Mouse (Mus musculus): Measurements from ENCODE around the gene Rfx8. TPM values are rescaled to one million over a fixed set of nuclear protein-coding genes. Genes with fewer than 3 reads are reported as not detected.
"Not testable (repeated sequence)": the region's sequence is repeated elsewhere in the genome, so short reads cannot be mapped to it uniquely, and the experiment has no call there.

The Rfx8 gene
- total RNA-seq, 2 experiments from 2014 or later = 0.34 TPM; not detected in 1

GRCm38 (mm10) chr1:39681638-39682037, 39.2 kb downstream of the Rfx8 start:
- intact Hi-C loops (cut with DNase I) = loop anchor here (10.0 kb wide), 2 partner anchors 413 to 693 kb away; no protein-coding TSS in a partner anchor
- DNase-seq (ENCODE audit: extremely low spot score in 1 of 2, low spot score in 2 of 2) = no peak
- H3K4me3 ChIP-seq = no peak overlapping the region
- TF ChIP-seq CTCF (IDR thresholded peaks at IDR 0.05) = no peak
- H3K27ac ChIP-seq = no peak overlapping the region

- TF ChIP-seq CTCF (IDR thresholded peaks at IDR 0.05) = peak; percentile 45
- H3K4me3 ChIP-seq = no peak overlapping the region
- DNase-seq (ENCODE audit: extremely low spot score in 1 of 2, low spot score in 2 of 2) = no peak
- intact Hi-C loops (cut with DNase I) = loop anchor here (10.0 kb wide), 2 partner anchors 414 to 694 kb away; no protein-coding TSS in a partner anchor
- H3K27ac ChIP-seq = no peak overlapping the region
These were observed 40.3 kb downstream of the Rfx8 start for GRCm38 (mm10) chr1:39680546-39680945.

- TF ChIP-seq CTCF (IDR thresholded peaks at IDR 0.05) = no peak
- H3K27ac ChIP-seq = no peak overlapping the region
- H3K4me3 ChIP-seq = no peak overlapping the region
- intact Hi-C loops (cut with DNase I) = no loop called here
- DNase-seq (ENCODE audit: extremely low spot score in 1 of 2, low spot score in 2 of 2) = no peak
These were observed 41.9 kb downstream of the Rfx8 start for GRCm38 (mm10) chr1:39678883-39679282.

GRCm38 (mm10) chr1:39676221-39676876, 44.4 kb downstream of the Rfx8 start:
- TF ChIP-seq CTCF (IDR thresholded peaks at IDR 0.05) = no peak
- intact Hi-C loops (cut with DNase I) = no loop called here
- no peak overlapping the region for H3K27ac ChIP-seq
- H3K4me3 ChIP-seq = no peak overlapping the region
- no peak for DNase-seq (ENCODE audit: extremely low spot score in 1 of 2, low spot score in 2 of 2)

GRCm38 (mm10) chr1:39672362-39673105, 48.3 kb downstream of the Rfx8 start:
- Histone ChIP-seq H3K4me3 (no peak overlapping the region), H3K27ac (no peak overlapping the region)
- no peak for TF ChIP-seq CTCF (IDR thresholded peaks at IDR 0.05)
- DNase-seq (ENCODE audit: extremely low spot score in 1 of 2, low spot score in 2 of 2) = no peak
- intact Hi-C loops (cut with DNase I) = no loop called here

GRCm38 (mm10) chr1:39670211-39670935, 50.4 kb downstream of the Rfx8 start:
- no peak for DNase-seq (ENCODE audit: extremely low spot score in 1 of 2, low spot score in 2 of 2)
- TF ChIP-seq CTCF (IDR thresholded peaks at IDR 0.05) = no peak
- intact Hi-C loops (cut with DNase I) = no loop called here
- no peak overlapping the region for H3K4me3 ChIP-seq
- no peak overlapping the region for H3K27ac ChIP-seq

- intact Hi-C loops (cut with DNase I) = no loop called here
- no peak overlapping the region for H3K27ac ChIP-seq
- TF ChIP-seq CTCF (IDR thresholded peaks at IDR 0.05) = no peak
- no peak for DNase-seq (ENCODE audit: extremely low spot score in 1 of 2, low spot score in 2 of 2)
- no peak overlapping the region for H3K4me3 ChIP-seq
These were observed 54.0 kb downstream of the Rfx8 start for GRCm38 (mm10) chr1:39666751-39667252.

GRCm38 (mm10) chr1:39664039-39664625, 56.7 kb downstream of the Rfx8 start:
- Histone ChIP-seq H3K4me3 (no peak overlapping the region), H3K27ac (no peak overlapping the region)
- no peak; the same call in none of the 2 replicates for TF ChIP-seq CTCF (IDR thresholded peaks at IDR 0.05)
- intact Hi-C loops (cut with DNase I) = no loop called here
- DNase-seq (ENCODE audit: extremely low spot score in 1 of 2, low spot score in 2 of 2) = no peak

- intact Hi-C loops (cut with DNase I) = no loop called here
- H3K4me3 ChIP-seq = no peak overlapping the region
- no peak for DNase-seq (ENCODE audit: extremely low spot score in 1 of 2, low spot score in 2 of 2)
- H3K27ac ChIP-seq = no peak overlapping the region
- TF ChIP-seq CTCF (IDR thresholded peaks at IDR 0.05) = no peak
These were observed 57.7 kb downstream of the Rfx8 start for GRCm38 (mm10) chr1:39663050-39663449.

- no peak for TF ChIP-seq CTCF (IDR thresholded peaks at IDR 0.05)
- Histone ChIP-seq H3K27ac (no peak overlapping the region), H3K4me3 (no peak overlapping the region)
- DNase-seq (ENCODE audit: extremely low spot score in 1 of 2, low spot score in 2 of 2) = no peak
- intact Hi-C loops (cut with DNase I) = no loop called here
These were observed 63.7 kb downstream of the Rfx8 start for GRCm38 (mm10) chr1:39656976-39657529.

- not testable (repeated sequence) for H3K4me3 ChIP-seq; DNase-seq (ENCODE audit: extremely low spot score in 1 of 2, low spot score in 2 of 2); H3K27ac ChIP-seq
- intact Hi-C loops (cut with DNase I) = loop anchor here (5.0 kb wide), 2 partner anchors 78 to 118 kb away; partner anchors contain the start of gene Rnf149
These were observed 65.9 kb downstream of the Rfx8 start for GRCm38 (mm10) chr1:39654901-39655300.

Data from left cerebral cortex, adult 2 months (tissue).